Mouse (Mus musculus) megakaryocyte-erythroid progenitor cell, adult 5 weeks (primary cell): Measurements from ENCODE around the gene Galnt18. TPM values are rescaled to one million over a fixed set of nuclear protein-coding genes. Genes with fewer than 3 reads are reported as not detected.

Experiments used
- polyA plus RNA-seq: library from polyadenylated mRNA; stranded (reverse); fragments of >175 nt; gene quantifications from 2 replicates; pipeline ENCODE4 v1.2.3, GENCODE M21; 2012

Gene Galnt18
- polyA plus RNA-seq: 0.13 TPM in 1 of 2 replicates, not detected in the other

DNA sequence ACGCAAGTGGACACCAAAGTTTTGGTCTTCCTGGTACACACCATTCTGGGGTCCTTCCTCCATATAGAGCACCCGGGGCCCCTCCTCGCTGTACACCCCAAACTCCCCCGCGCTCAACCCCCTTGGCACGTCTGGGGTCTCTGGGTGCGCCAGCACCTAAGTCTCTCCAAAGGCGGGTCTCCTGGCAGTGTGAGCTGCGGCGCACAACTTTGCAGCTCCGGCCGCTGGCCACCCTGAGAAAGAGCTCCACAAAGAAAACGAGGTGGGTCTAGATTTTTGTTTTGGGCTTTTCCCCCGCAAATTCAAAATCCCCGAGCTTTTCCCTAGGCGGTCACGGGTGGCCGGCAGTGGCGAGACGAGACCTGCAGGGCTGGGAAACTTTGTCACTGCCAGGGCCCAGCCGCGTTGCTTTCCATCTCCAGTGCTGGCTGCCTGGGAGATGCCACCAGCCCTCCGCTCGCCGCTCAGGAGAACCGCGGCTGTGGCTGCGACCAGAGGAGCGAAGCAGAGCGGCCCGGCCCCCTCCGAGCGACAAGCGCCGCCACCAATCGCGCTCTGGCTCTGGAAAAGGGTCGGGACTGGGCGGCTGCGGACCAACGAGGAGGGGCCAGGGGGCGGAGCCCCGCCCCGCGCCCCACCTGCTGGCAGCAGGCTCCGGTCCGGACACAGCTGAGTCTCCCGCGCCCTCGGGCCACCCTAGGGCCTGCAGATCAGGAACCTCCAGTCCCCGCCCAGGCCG lies at the start of gene Galnt18:
Galnt18 (minus strand) TSS at position 474 of the 739 bp plus-strand sequence.

Other genes with a start within 250 kb of the Galnt18 start
- gene Usp47, start 243.5 kb upstream of the Galnt18 start, polyA plus RNA-seq: 6.6 and 7.2 TPM in 2 replicates